Mouse (Mus musculus): ENCODE measurements around the gene Atad1. TPM values are rescaled to one million over a fixed set of nuclear protein-coding genes. Genes with fewer than 3 reads are reported as not detected.
"Not testable (repeated sequence)": the region's sequence is repeated elsewhere in the genome, so short reads cannot be mapped to it uniquely, and the experiment has no call there.

The Atad1 gene
- total RNA-seq (2021) = 10 to 100 TPM; 70.2 to 76.7 TPM

DNA sequence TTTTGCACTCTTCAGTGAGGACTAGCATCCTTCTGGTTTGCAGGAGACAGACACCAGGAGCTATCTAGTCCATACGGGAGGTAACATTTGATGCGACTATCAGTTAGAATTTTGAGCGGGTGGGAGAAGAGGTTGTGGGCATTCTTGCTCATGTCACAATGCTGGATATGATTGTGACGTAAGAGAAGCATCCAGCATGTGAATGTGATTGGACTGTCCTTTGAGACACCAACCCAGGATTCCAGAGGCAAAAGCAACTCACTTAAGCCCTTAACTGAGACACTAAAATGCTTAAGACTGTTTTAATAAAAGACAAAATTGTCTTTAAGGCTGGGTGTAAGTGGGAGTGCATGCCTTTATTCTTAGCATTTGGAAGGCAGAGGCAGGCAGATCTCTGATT is at the start of gene Atad1:
Gene Atad1, minus strand, starts transcription at position 101 of the 400 bp plus-strand sequence.
- no peak for DNase-seq

GRCm38 (mm10) chr19:32788016-32788415 is 48.4 kb upstream of the Atad1 start:
- not testable (repeated sequence) for DNase-seq

DNA sequence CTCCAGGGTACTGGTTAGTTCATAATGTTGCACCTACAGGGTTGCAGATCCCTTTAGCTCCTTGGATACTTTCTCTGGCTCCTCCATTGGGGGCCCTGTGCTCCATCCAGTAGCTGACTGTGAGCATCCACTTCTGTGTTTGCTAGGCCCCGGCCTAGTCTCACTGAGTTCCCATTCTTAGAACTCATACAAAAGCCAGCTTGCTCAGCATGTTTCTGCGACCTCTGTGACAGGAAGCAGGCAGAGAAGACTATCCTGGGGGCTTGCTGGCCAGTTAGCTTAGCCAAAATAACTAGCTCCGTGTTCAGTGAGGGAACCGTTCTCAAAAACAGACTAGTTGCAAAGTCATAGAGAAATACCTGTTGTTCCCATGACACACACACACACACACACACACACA is 47.8 kb upstream of the Atad1 start:
- not testable (repeated sequence) for DNase-seq

DNA sequence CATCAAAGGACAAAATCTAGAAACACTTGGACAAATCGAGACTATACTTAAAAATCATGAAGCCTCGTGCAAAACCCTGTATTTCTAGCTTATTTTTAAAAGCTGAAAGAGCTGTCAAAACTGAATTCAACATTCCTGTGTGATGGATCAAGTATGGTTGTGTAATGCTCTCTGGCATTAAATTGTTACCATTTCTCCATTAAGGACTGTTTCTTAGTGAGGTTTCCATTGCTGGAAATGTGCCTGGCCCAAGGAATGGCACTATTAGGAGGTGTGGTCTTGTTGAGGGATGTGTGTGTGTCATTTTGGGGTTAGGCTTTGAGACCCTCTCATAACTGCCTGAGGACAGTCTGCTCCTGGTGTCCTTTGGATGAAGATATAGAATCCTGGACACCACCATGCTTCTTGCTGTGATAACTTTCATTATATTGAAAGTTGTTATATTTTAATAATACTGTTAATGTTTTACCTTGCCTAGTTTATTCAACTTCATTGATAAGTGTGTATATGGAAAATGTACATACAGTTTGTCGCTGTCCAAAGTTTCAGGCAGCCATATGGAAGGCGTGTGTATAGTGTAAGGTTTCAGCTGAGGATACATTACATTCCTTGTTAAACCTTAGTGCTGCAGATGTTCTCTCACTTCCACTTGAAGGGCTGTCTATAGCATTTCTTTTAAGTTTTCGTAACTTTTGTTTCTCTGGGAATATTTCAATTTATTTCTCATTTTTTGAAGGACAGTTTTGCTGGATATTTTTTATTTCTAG is 41.9 kb upstream of the Atad1 start:
- no peak for DNase-seq

- DNase-seq = no peak
Observed at GRCm38 (mm10) chr19:32779131-32779530, 39.5 kb upstream of the Atad1 start.

- DNase-seq = no peak
Observed at GRCm38 (mm10) chr19:32778411-32778810, 38.8 kb upstream of the Atad1 start.

- DNase-seq = no peak
Observed at GRCm38 (mm10) chr19:32762493-32762892, 22.9 kb upstream of the Atad1 start.

- DNase-seq = no peak
Observed at GRCm38 (mm10) chr19:32761162-32761561, 21.6 kb upstream of the Atad1 start.

DNA sequence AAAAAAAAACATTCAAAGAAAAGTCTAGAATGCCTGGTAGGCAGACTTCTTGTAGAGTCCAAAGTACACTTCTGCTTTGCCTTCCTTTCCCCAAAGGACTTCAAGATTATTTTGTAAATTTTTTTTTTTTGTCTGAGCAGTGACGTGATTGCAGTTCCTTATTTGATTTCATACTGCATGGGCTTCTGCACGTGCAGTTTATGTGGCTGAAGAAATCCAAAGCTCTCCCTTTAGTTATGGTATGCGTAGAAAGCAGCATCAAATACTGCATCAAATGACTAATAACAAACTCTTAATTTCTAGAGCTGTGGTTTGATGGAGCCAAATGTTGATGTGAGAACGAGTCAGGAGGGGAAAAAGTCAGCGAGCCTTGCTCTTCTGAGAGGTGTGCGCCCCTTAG is 20.9 kb upstream of the Atad1 start:
- no peak for DNase-seq

DNA sequence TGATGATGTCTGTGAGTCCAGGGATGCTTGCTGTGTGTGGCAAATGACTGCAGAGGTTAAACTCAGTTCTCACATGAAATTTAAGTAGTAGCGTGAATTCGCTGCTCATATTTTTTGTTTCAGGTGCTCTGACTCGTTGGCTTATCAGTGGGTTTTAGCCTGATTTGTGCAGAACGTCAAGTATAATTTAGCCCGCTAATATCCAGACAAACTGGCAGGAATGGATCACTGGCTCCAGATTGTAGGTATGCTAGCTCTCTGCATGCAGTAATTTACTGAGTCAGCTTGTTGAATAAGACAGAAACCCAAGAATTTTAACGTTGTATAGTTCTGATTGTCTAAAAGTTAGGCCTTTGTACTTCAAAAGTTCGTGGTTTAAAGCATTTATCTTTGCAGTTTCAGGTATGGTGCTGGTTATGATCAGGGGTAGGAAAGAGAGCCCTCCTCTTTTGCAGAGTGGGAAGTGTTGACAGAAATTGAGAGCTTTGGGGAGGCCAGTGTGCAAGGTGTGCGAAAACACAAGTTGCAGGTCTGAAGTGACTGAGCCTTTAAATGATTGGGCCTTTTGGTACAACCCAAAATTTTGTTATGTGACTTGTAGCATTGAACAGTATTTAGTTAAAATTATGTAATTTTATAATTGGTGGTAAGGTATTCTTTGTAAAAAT is 19.9 kb upstream of the Atad1 start:
- no peak for DNase-seq

DNA sequence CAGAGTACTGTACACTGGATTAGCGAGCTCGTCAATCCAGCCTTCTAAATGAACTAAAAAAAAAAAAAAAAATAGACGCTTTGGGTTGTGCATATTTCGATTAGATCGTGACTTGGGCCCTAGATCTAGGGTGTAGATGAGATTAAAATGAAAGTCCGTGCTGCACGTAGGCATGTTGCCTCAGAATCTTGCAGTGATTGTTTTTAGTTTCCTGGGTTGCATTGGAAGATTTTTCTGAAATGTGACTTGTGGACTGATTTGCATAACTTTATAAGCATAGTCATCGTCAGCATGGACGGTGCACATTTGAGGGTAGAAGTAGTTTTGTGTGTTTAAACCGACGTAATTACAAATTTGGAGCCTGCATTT is 19.2 kb upstream of the Atad1 start:
- DNase-seq = no peak

DNA sequence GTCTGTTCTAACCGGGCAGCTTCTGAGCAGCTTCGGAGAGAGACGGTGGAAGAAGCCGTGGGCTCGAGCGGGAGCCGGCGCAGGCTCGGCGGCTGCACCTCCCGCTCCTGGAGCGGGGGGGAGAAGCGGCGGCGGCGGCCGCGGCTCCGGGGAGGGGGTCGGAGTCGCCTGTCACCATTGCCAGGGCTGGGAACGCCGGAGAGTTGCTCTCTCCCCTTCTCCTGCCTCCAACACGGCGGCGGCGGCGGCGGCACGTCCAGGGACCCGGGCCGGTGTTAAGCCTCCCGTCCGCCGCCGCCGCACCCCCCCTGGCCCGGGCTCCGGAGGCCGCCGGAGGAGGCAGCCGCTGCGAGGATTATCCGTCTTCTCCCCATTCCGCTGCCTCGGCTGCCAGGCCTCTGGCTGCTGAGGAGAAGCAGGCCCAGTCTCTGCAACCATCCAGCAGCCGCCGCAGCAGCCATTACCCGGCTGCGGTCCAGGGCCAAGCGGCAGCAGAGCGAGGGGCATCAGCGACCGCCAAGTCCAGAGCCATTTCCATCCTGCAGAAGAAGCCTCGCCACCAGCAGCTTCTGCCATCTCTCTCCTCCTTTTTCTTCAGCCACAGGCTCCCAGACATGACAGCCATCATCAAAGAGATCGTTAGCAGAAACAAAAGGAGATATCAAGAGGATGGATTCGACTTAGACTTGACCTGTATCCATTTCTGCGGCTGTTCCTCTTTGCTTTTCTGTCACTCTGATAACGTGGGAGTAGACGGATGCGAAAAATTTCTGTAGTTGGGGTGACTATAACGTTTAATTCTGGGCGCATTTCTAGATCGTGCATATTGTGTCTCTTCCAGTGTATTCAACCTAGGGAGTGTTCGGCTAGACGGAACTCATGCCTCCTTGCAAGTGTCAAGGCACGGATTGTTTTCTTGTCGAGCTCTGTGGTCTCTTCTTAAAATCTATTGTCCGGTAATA is 18.5 kb upstream of the Atad1 start:
- DNase-seq = peak; percentile 62

GRCm38 (mm10) chr19:32756900-32757725 is 17.5 kb upstream of the Atad1 start, which contains the start of gene Pten:
Pten (plus strand) TSS chr19:32757497.
- DNase-seq = peak; percentile 98

DNA sequence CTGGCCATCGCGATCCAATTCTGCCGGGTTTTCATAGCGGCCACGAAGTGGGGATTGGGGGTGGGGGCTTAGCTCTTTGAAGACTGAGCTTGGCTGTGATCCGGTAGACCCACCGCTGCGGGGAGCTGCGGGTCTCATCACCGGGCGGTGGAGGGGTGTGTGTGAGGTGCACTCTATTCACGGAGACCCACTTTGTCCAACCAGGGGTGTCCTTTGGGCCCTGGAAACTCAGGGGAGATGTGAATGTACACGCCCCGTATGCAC is 17.0 kb upstream of the Atad1 start:
- DNase-seq = no peak

- DNase-seq = peak; percentile 98
Observed at GRCm38 (mm10) chr19:32755792-32756635, 16.4 kb upstream of the Atad1 start.

DNA sequence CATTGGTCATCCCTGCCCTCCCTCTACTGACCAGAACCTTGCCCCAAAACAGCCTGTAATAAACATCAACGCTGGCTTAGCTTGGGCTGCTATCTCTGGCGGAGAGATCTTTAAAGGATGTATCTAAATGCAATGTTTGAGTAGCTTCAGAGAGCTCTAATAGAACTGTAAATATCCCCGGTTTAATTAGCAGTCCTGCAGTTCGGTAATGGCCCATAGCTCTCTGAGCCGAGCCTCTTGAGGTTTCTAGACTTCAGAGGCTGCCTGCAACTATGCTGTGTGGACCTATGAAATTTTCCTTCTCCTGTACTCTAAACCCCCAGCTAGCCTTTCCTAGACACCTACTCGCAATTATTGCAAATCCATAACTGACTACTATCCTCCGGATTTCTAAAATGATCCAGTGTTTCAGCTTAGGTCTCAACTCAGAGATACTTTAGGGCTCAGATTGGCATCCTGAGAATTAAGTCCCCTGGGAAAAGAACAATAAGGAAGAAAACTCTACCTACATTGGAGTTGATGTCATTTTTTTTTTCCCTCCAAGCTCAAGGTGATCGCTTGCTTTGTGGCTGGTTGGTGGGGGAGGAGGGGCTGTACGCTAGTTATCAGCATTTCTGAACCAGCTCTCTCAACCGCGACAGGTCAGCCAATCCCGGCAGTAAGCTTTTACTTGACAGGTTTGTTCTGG is 15.7 kb upstream of the Atad1 start:
- DNase-seq = no peak

DNA sequence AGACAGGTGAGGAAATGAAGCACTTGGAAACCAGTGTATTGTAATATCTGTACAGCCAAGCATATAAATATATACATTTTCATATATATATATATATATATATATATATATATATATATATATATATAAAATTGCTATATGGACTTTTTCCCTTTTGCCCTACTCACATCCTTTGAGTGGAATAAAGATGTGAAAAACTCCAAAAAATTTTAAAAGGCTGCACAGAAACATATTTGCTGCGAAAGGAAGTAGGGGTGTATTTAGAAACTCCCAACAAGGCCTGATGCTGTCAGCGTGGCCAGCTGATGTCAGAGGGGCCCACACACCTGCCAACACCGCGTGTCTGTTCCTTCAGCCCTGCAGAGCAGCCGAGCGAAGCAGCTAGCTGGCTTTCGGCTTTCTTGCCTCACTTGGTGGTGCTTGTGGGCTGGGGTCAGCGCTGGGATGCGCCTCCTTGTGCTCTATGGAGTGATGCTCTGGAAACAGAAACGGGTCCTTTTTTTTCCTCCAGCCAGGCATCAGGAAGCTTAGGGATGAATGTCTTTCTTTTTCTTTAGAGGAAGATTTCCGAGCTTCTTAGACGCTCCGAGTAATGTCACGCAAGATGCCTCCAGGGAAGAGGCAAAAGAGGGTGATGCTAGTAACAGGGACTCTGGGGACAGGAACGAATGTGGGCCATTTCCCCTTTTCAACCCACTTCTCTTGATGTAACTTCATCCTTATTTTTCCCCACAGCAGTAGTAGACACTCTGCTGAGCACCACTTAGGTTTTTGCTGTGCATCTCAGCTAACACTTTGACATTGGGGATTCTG is 14.8 kb upstream of the Atad1 start:
- DNase-seq = no peak

DNA sequence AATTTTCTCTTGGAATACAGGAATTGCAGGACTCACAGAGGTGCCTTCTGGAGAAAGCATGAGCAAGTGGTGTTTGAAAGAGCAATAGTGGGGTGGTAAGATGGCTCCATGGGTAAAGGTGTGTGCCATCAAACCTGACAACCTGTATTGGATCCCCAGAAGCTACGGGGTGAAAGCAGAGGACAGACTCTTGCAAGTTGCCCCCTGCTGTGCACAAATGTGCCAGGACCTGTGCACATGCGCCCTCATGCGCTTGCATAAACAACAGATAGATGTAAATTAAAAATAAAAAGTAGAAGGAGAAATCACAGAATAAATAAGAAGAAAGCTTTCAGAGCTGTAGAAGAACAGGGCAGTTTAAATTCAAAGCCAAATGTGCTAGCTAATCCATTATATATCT is 13.8 kb upstream of the Atad1 start:
- no peak for DNase-seq

DNA sequence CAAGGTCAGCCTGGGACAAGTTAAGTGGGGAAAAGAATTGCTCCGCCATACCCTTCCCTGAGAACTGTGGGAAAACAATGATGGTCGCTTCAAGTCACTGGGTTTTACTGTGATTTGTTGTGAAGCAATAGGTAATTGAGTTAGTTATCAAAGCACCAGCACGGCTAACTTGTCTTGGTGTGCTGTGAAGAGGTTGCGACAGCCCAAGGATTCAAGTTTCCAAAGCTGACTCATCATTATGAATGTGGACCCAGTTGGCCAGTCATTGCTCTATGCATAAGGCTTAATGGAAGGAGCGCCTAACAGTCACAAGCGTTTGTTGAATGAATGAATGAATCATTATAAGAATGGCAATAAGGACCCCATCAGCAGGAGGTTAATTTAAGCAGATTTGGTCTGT is 12.8 kb upstream of the Atad1 start:
- no peak for DNase-seq

DNA sequence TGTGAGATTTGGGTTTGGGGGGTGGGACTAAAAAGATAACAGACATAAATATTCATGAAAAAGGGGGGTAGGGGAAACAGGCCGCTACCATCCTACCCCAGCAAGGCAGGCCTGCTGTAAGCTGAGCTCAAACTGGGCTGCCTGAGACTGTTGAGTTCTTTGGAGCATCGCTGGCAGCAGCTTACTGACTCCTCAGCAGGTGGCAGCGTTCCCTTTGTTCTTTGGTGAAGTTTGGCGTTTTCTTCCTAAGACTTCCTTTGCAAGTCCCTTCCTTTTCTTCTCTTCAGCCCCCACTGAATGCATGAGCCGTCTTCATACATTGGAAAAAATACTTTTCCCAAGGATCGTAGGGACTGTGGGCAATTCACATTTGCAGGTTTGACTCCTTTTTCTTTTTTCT is 9.8 kb upstream of the Atad1 start:
- peak; percentile 45 for DNase-seq
